Mouse (Mus musculus) embryo, embryonic 11.5 days (tissue): ENCODE results near the gene Tecr.

Experiments
- DNase-seq: peaks from one replicate; pipeline ENCODE4 v3.0.0-alpha.2; 2012; ENCODE audit warnings: low read depth, low spot score

Gene Tecr

DNA sequence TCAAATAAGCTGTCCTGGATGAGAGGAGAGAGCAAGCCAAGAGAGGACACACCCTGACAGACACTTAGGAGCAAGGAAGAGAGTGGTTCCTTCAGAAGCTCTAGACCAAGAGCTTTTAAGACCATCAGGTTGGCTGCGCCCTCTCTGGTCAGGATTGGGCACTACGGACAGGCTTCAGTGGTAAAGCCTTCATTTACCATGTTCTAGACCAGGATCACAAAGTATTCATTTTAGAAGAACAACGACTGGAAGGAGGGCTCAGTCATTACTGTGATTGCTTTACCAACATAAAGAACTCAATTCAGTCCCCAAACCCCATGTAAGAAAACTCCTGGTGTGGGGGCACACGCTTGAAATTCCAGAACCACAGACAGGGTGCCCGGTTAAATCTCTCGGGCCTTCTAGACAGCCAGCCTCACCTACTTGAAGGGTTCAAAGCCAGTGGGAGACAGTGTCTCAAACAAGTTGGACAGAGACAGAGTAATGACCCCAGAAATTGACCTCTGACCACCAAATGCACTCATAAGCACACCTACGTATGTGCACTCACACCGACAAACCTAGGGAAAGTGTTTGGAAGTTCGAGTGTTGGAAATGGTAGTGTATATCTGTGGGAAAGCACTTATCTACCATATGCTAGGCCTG lies 41.9 kb downstream of the Tecr start:
- DNase-seq = no peak

DNA sequence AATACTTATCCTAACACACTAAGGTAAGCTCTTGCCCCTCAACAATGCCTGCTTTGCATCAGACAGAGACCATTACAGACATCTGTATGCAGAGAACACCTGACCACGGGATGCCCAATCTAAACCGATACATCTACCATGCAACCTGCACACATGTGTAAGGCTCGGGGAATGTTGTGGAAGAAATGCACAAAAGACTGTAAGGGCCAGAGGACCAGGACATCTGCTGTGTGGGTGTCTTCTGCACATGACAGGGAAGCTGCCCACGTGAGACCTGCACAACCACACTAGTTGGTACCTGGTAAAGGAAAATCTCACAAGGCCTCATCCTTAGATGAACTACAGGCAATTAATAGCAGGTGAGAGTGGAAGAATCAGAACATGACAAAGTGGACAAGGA lies 44.5 kb downstream of the Tecr start:
- no peak for DNase-seq

DNA sequence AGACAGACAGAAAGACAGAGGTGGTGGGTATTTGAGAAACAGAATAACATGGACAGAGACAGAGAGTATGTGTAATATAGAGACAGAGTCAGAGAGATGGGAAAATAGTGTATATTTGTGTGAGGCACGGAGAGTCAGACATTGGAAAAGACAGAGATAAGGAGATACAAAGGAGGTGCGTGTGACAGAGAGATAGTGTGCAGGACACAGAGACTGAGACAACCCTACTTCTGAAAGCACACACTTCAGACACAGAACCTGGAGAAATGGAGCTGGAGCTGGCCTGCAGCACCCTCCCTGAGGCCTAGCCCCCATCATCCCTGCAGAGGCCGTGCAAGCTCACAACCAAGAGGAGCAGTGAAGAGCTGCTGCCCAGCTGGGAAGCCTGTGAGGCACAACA lies 45.1 kb downstream of the Tecr start:
- DNase-seq = no peak

DNA sequence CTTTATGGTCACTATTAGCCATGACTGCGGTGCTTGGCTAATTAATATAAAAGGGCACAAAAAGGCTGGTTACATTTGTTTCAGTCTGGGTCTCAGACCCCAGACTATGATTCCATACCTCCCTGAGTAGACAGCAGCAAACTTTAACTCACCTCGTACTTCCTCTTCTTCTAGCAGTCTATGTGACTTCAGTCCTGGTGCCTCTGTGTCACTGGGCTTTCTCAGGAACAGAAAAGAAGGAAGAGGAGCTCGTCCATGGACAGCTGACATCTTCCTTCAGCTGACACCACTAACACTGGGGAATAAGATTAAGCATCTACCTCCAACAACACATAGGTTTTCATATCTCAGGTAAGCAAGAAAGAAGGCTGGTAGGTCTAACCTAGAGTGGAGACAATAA lies 72.0 kb downstream of the Tecr start, which contains the start of gene Olfr370:
Olfr370 (plus strand) TSS at position 45 of the 400 bp plus-strand sequence.
- no peak for DNase-seq

DNA sequence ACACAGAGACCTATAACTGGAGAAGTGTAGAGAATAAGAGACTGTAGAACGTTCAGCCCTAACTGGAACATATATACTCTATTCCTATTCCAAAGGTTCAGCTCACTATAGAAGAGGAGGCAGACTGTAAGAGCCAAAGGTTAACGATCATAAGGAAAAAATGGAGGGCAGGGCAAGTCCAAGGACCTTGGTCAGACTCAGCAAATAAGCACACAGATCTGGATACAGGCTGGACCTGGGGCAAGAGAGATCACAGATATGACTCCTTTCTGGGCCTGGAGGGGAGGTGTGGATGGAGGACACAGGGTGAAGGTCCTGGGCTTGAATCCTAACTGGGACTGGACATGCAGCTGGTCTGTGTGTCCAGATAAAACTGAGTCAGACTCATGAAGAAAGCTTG lies 73.0 kb downstream of the Tecr start:
- no peak for DNase-seq
